Mouse (Mus musculus): Measurements from ENCODE around the gene Tfap2d. TPM values are rescaled to one million over a fixed set of nuclear protein-coding genes. Genes with fewer than 3 reads are reported as not detected.

The Tfap2d gene
- polyA plus RNA-seq, 1 experiment from 2014 or later, result not detected

GRCm38 (mm10) chr1:19110211-19110610 is 7.4 kb downstream of the Tfap2d start:
- Histone ChIP-seq H3K27ac (no peak overlapping the region), H3K4me2 (no peak overlapping the region), H3K9me3 (no peaks in the 10 kb centered on the region), H3K36me3 (no peaks in the 10 kb centered on the region), H3K4me3 (no peak overlapping the region), H3K9ac (no peak overlapping the region), H3K4me1 (no peaks in the 10 kb centered on the region), H3K27me3 (peaks cover 92% of the 10 kb centered on the region)
- no peak for ATAC-seq (ENCODE audit: insufficient number of reproducible peaks, insufficient read depth, low FRiP score, low TSS enrichment, low read depth)
- WGBS, result under 1% methylated on average over 5 of the region's 5 CpGs

GRCm38 (mm10) chr1:19111020-19111419 is 8.2 kb downstream of the Tfap2d start:
- Histone ChIP-seq H3K9ac (no peak overlapping the region), H3K4me1 (no peaks in the 10 kb centered on the region), H3K27ac (no peak overlapping the region), H3K4me3 (no peak overlapping the region), H3K4me2 (no peak overlapping the region), H3K36me3 (no peaks in the 10 kb centered on the region), H3K27me3 (peaks cover 84% of the 10 kb centered on the region), H3K9me3 (no peaks in the 10 kb centered on the region)
- no peak for ATAC-seq (ENCODE audit: insufficient number of reproducible peaks, insufficient read depth, low FRiP score, low TSS enrichment, low read depth)
- WGBS, result 1% methylated on average over 22 of the region's 22 CpGs

- ATAC-seq (ENCODE audit: insufficient number of reproducible peaks, insufficient read depth, low FRiP score, low TSS enrichment, low read depth), result no peak
- no peak overlapping the region for H3K27ac ChIP-seq
- H3K4me2 ChIP-seq, result no peak overlapping the region
- no peaks in the 10 kb centered on the region for H3K36me3 ChIP-seq
- no peaks in the 10 kb centered on the region for H3K9me3 ChIP-seq
- no peaks in the 10 kb centered on the region for H3K27me3 ChIP-seq
- H3K4me3 ChIP-seq, result no peak overlapping the region
- 4% methylated on average over 4 of the region's 4 CpGs for WGBS
- no peaks in the 10 kb centered on the region for H3K4me1 ChIP-seq
- H3K9ac ChIP-seq, result no peak overlapping the region
These were observed 76.0 kb downstream of the Tfap2d start for GRCm38 (mm10) chr1:19178742-19179397.

GRCm38 (mm10) chr1:19205649-19206048 is 102.8 kb downstream of the Tfap2d start:
- H3K4me3 ChIP-seq, result peak overlapping the region; percentile 43
- no peaks in the 10 kb centered on the region for H3K36me3 ChIP-seq
- H3K9ac ChIP-seq, result 0 out of 2 replicates have a peak overlapping the region, but pooled peaks have one; percentile 40
- ATAC-seq (ENCODE audit: insufficient number of reproducible peaks, insufficient read depth, low FRiP score, low TSS enrichment, low read depth), result no peak
- no peak overlapping the region for H3K27ac ChIP-seq
- H3K4me2 ChIP-seq, result peak overlapping the region; percentile 64
- peaks cover 20% of the 10 kb centered on the region for H3K27me3 ChIP-seq
- no peaks in the 10 kb centered on the region for H3K4me1 ChIP-seq
- H3K9me3 ChIP-seq, result no peaks in the 10 kb centered on the region
- 2% methylated on average over 12 of the region's 12 CpGs for WGBS

GRCm38 (mm10) chr1:19206194-19206593 is 103.4 kb downstream of the Tfap2d start:
- H3K9ac ChIP-seq, result no peak overlapping the region
- no peak overlapping the region for H3K27ac ChIP-seq
- ATAC-seq (ENCODE audit: insufficient number of reproducible peaks, insufficient read depth, low FRiP score, low TSS enrichment, low read depth), result no peak
- peaks cover 26% of the 10 kb centered on the region for H3K27me3 ChIP-seq
- no peaks in the 10 kb centered on the region for H3K9me3 ChIP-seq
- H3K36me3 ChIP-seq, result no peaks in the 10 kb centered on the region
- no peaks in the 10 kb centered on the region for H3K4me1 ChIP-seq
- peak overlapping the region; percentile 64 for H3K4me2 ChIP-seq
- H3K4me3 ChIP-seq, result peak overlapping the region; percentile 43
- WGBS, result under 1% methylated on average over 7 of the region's 7 CpGs

- H3K4me2 ChIP-seq, result peak overlapping the region; percentile 42
- H3K9ac ChIP-seq, result peak overlapping the region; percentile 54; the same call in 1 of the 2 replicates
- 4% methylated on average over 4 of the region's 4 CpGs for WGBS
- no peaks in the 10 kb centered on the region for H3K9me3 ChIP-seq
- ATAC-seq (ENCODE audit: insufficient number of reproducible peaks, insufficient read depth, low FRiP score, low TSS enrichment, low read depth), result no peak
- no peaks in the 10 kb centered on the region for H3K36me3 ChIP-seq
- H3K27me3 ChIP-seq, result peaks cover 37% of the 10 kb centered on the region
- H3K4me3 ChIP-seq, result peak overlapping the region; percentile 13; the same call in 1 of the 2 replicates
- peak overlapping the region; percentile 67 for H3K27ac ChIP-seq
- no peaks in the 10 kb centered on the region for H3K4me1 ChIP-seq
These were observed 104.8 kb downstream of the Tfap2d start for GRCm38 (mm10) chr1:19207611-19208010.

- ATAC-seq (ENCODE audit: insufficient number of reproducible peaks, insufficient read depth, low FRiP score, low TSS enrichment, low read depth), result 0 out of 2 replicates have a peak, but pooled peaks have one; percentile 21
- Histone ChIP-seq H3K27me3 (peaks cover 47% of the 10 kb centered on the region), H3K9me3 (no peaks in the 10 kb centered on the region), H3K9ac (peak within 1 kb of the TSS; percentile 87), H3K36me3 (no peaks in the 10 kb centered on the region), H3K27ac (peak within 1 kb of the TSS; percentile 94), H3K4me2 (peak within 1 kb of the TSS; percentile 57), H3K4me3 (peak within 1 kb of the TSS; percentile 53), H3K4me1 (no peaks in the 10 kb centered on the region)
- whole genome bisulfite sequencing, result 1% methylated on average over 26 of the region's 26 CpGs
These were observed 106.0 kb downstream of the Tfap2d start, which contains the start of gene Tfap2b for GRCm38 (mm10) chr1:19208641-19209358. Gene Tfap2b (plus strand): TSS chr1:19208914.

GRCm38 (mm10) chr1:19209359-19209745 is 106.5 kb downstream of the Tfap2d start:
- peak overlapping the region; percentile 87 for H3K9ac ChIP-seq
- no peaks in the 10 kb centered on the region for H3K4me1 ChIP-seq
- peak overlapping the region; percentile 57 for H3K4me2 ChIP-seq
- H3K36me3 ChIP-seq, result no peaks in the 10 kb centered on the region
- peak overlapping the region; percentile 53 for H3K4me3 ChIP-seq
- H3K9me3 ChIP-seq, result no peaks in the 10 kb centered on the region
- ATAC-seq (ENCODE audit: insufficient number of reproducible peaks, insufficient read depth, low FRiP score, low TSS enrichment, low read depth), result no peak
- peak overlapping the region; percentile 94 for H3K27ac ChIP-seq
- WGBS, result 1% methylated on average over 10 of the region's 10 CpGs
- H3K27me3 ChIP-seq, result peaks cover 53% of the 10 kb centered on the region

GRCm38 (mm10) chr1:19209776-19210175 is 107.0 kb downstream of the Tfap2d start:
- no peaks in the 10 kb centered on the region for H3K36me3 ChIP-seq
- no peaks in the 10 kb centered on the region for H3K9me3 ChIP-seq
- peak overlapping the region; percentile 53 for H3K4me3 ChIP-seq
- peak overlapping the region; percentile 87 for H3K9ac ChIP-seq
- no peak for ATAC-seq (ENCODE audit: insufficient number of reproducible peaks, insufficient read depth, low FRiP score, low TSS enrichment, low read depth)
- H3K4me1 ChIP-seq, result no peaks in the 10 kb centered on the region
- peak overlapping the region; percentile 57 for H3K4me2 ChIP-seq
- peak overlapping the region; percentile 94 for H3K27ac ChIP-seq
- under 1% methylated on average over 31 of the region's 31 CpGs for WGBS
- H3K27me3 ChIP-seq, result peaks cover 57% of the 10 kb centered on the region

- Histone ChIP-seq H3K27ac (peak overlapping the region; percentile 94), H3K4me1 (no peaks in the 10 kb centered on the region), H3K36me3 (no peaks in the 10 kb centered on the region), H3K4me3 (peak overlapping the region; percentile 53), H3K27me3 (peaks cover 63% of the 10 kb centered on the region), H3K9me3 (no peaks in the 10 kb centered on the region), H3K4me2 (peak overlapping the region; percentile 57), H3K9ac (peak overlapping the region; percentile 87)
- ATAC-seq (ENCODE audit: insufficient number of reproducible peaks, insufficient read depth, low FRiP score, low TSS enrichment, low read depth), result no peak
- WGBS, result under 1% methylated on average over 30 of the region's 30 CpGs
These were observed 107.6 kb downstream of the Tfap2d start for GRCm38 (mm10) chr1:19210215-19211032.

- H3K9ac ChIP-seq, result peak overlapping the region; percentile 87
- H3K4me1 ChIP-seq, result no peaks in the 10 kb centered on the region
- ATAC-seq (ENCODE audit: insufficient number of reproducible peaks, insufficient read depth, low FRiP score, low TSS enrichment, low read depth), result no peak
- H3K4me3 ChIP-seq, result peak overlapping the region; percentile 53
- peak overlapping the region; percentile 94 for H3K27ac ChIP-seq
- no peaks in the 10 kb centered on the region for H3K9me3 ChIP-seq
- peak overlapping the region; percentile 57 for H3K4me2 ChIP-seq
- WGBS, result 2% methylated on average over 8 of the region's 8 CpGs
- no peaks in the 10 kb centered on the region for H3K36me3 ChIP-seq
- H3K27me3 ChIP-seq, result peaks cover 69% of the 10 kb centered on the region
These were observed 108.2 kb downstream of the Tfap2d start for GRCm38 (mm10) chr1:19211033-19211405.

Measured in embryonic facial prominence, embryonic 13.5 days (tissue).